10 mouse cellular contexts compared by ENCODE assay signal in the genomic region with DNA sequence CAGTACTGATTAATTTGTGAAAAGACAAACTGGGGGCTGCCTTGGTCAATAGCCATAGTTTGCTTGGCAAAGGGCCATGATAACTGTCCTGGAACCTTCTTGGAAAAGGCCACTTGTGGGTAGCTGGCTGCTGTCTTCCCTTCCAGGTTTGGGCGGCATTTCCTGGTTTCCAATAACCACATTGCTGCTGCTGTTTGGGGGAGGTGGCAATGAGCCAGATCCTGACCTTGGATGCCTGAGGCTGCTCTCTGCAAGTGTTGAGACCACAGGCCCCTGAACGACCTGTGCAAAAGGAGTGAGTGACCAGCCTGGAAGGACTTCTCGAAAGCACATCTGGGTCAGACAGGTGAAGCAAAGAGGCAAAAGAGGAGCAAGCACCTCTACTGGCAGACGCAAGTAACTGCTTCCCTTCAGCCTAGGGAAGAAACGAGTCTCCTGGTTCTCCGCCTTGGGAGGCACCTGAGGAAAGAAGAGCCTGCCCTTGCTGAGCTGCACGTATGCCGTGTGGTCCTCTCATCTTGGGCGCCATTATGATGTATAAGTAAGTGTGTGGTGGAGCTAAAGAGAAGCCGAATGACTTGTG.
DNase-seq lines count a peak whose midpoint lies in the region.
"Had no signal": no experiment of that assay in that cellular context is flagged by ENCODE, and none has a peak within 500 bp of the region (broad histone marks: within the 10 kb centered on the region; RNA-seq: fewer than 3 reads in every experiment).

No protein-coding gene starts in this region.

- peak; percentile 19 to 38 for DNase-seq in cerebellum, postnatal 14 days
- DNase-seq in cerebellum, adult 8-10 months = no peak
- DNase-seq in kidney, postnatal 14 days = peak; percentile 22
- no peak for DNase-seq in kidney, adult 9 months
- DNase-seq in 3134 (ENCODE audit: extremely low read depth, insufficient read length, low spot score) = peak; percentile 44
- peak; percentile 36 for DNase-seq in WW6 (ENCODE audit: low read depth, low spot score)
- DNase-seq in frontal cortex, adult 2 months (ENCODE audit: extremely low spot score in 1 of 2, low spot score in 1 of 2) = no peak
- no peak for DNase-seq in layer of hippocampus, adult 11-12 months (ENCODE audit: low spot score)
- DNase-seq: kidney, adult 18-20 months; thymus, postnatal 36 days had no signal

Comparison
In these comparisons a context has a peak if more than half of its experiments do, and no peak if none do; other contexts are left out.
1. DNase-seq: peak in cerebellum, postnatal 14 days (2 of 2), kidney, postnatal 14 days (single experiment), 3134 (single experiment) and WW6 (single experiment); none in cerebellum, adult 8-10 months (single experiment), kidney, adult 9 months (single experiment), frontal cortex, adult 2 months (0 of 2) and layer of hippocampus, adult 11-12 months (single experiment).